Mouse (Mus musculus): Measurements from ENCODE around the gene Ttc28. TPM values are rescaled to one million over a fixed set of nuclear protein-coding genes. Genes with fewer than 3 reads are reported as not detected.

The Ttc28 gene
- polyA plus RNA-seq, 1 experiment from 2014 or later, result 17.6 TPM

GRCm38 (mm10) chr5:111263370-111263769, 383.8 kb downstream of the Ttc28 start:
- no peak for ATAC-seq (ENCODE audit: insufficient number of reproducible peaks, insufficient read depth, low FRiP score, low TSS enrichment, low read depth)
- Histone ChIP-seq H3K27me3 (no peaks in the 10 kb centered on the region), H3K4me3 (no peak overlapping the region), H3K4me2 (peak overlapping the region; percentile 12; the same call in 1 of the 2 replicates), H3K36me3 (peaks cover 46% of the 10 kb centered on the region), H3K9ac (no peak overlapping the region), H3K4me1 (peaks cover 25% of the 10 kb centered on the region), H3K9me3 (peaks cover 6% of the 10 kb centered on the region; the same call in 1 of the 2 replicates), H3K27ac (0 out of 2 replicates have a peak overlapping the region, but pooled peaks have one; percentile 58)
- 27% methylated on average over 5 of the region's 5 CpGs for WGBS

DNA sequence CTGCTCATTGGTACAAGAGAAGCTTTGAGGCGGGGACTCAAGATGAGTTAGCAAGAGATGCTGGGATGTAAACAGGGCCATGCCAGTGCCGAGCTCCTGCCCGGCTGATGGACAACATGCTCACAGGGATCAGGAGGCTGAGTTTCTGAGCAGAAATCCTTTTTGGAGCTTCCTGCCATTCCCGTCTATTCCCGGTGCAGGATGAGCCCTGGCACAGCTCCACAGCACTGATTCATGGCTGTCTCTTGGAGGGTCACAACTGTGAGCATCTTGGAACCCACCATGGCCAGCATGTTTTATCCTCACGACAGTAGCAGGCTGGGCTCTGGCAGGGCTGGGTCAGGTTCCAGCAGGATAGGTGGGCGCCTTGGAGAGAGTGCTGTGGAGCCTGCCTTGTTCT, 384.9 kb downstream of the Ttc28 start:
- Histone ChIP-seq H3K9me3 (peaks cover 6% of the 10 kb centered on the region; the same call in 1 of the 2 replicates), H3K9ac (no peak overlapping the region), H3K27ac (no peak overlapping the region), H3K27me3 (no peaks in the 10 kb centered on the region), H3K4me1 (peaks cover 30% of the 10 kb centered on the region), H3K4me3 (no peak overlapping the region), H3K4me2 (no peak overlapping the region), H3K36me3 (peaks cover 54% of the 10 kb centered on the region)
- no peak for ATAC-seq (ENCODE audit: insufficient number of reproducible peaks, insufficient read depth, low FRiP score, low TSS enrichment, low read depth)
- WGBS, result 89% methylated on average over 7 of the region's 7 CpGs

- no peak overlapping the region for H3K27ac ChIP-seq
- H3K4me3 ChIP-seq, result no peak overlapping the region
- no peak overlapping the region for H3K9ac ChIP-seq
- H3K4me1 ChIP-seq, result peaks cover 39% of the 10 kb centered on the region
- 90% methylated on average over 5 of the region's 5 CpGs for WGBS
- ATAC-seq (ENCODE audit: insufficient number of reproducible peaks, insufficient read depth, low FRiP score, low TSS enrichment, low read depth), result no peak
- H3K27me3 ChIP-seq, result no peaks in the 10 kb centered on the region
- peaks cover 57% of the 10 kb centered on the region for H3K36me3 ChIP-seq
- H3K4me2 ChIP-seq, result no peak overlapping the region
- peaks cover 6% of the 10 kb centered on the region; the same call in 1 of the 2 replicates for H3K9me3 ChIP-seq
Observed at GRCm38 (mm10) chr5:111266658-111267057, 387.1 kb downstream of the Ttc28 start.

GRCm38 (mm10) chr5:111267100-111267499, 387.5 kb downstream of the Ttc28 start:
- peaks cover 35% of the 10 kb centered on the region for H3K4me1 ChIP-seq
- H3K9me3 ChIP-seq, result peaks cover 6% of the 10 kb centered on the region; the same call in 1 of the 2 replicates
- H3K36me3 ChIP-seq, result peaks cover 61% of the 10 kb centered on the region
- ATAC-seq (ENCODE audit: insufficient number of reproducible peaks, insufficient read depth, low FRiP score, low TSS enrichment, low read depth), result no peak
- no peak overlapping the region for H3K9ac ChIP-seq
- H3K4me3 ChIP-seq, result no peak overlapping the region
- no peak overlapping the region for H3K27ac ChIP-seq
- no peak overlapping the region for H3K4me2 ChIP-seq
- no peaks in the 10 kb centered on the region for H3K27me3 ChIP-seq
- 82% methylated on average over 3 of the region's 3 CpGs for WGBS

GRCm38 (mm10) chr5:111268852-111269251, 389.2 kb downstream of the Ttc28 start:
- H3K4me3 ChIP-seq, result no peak overlapping the region
- ATAC-seq (ENCODE audit: insufficient number of reproducible peaks, insufficient read depth, low FRiP score, low TSS enrichment, low read depth), result no peak
- H3K4me1 ChIP-seq, result peaks cover 19% of the 10 kb centered on the region
- no peak overlapping the region for H3K4me2 ChIP-seq
- no peak overlapping the region for H3K9ac ChIP-seq
- peaks cover 6% of the 10 kb centered on the region; the same call in 1 of the 2 replicates for H3K9me3 ChIP-seq
- no peaks in the 10 kb centered on the region for H3K27me3 ChIP-seq
- 16% methylated on average over 2 of the region's 2 CpGs for WGBS
- no peak overlapping the region for H3K27ac ChIP-seq
- H3K36me3 ChIP-seq, result peaks cover 69% of the 10 kb centered on the region

GRCm38 (mm10) chr5:111269613-111270205, 390.1 kb downstream of the Ttc28 start:
- no peak overlapping the region for H3K9ac ChIP-seq
- 59% methylated on average over 6 of the region's 6 CpGs for WGBS
- H3K4me3 ChIP-seq, result no peak overlapping the region
- H3K27me3 ChIP-seq, result no peaks in the 10 kb centered on the region
- H3K36me3 ChIP-seq, result peaks cover 72% of the 10 kb centered on the region
- H3K4me1 ChIP-seq, result peaks cover 19% of the 10 kb centered on the region
- no peak overlapping the region for H3K4me2 ChIP-seq
- peaks cover 6% of the 10 kb centered on the region; the same call in 1 of the 2 replicates for H3K9me3 ChIP-seq
- no peak overlapping the region for H3K27ac ChIP-seq
- ATAC-seq (ENCODE audit: insufficient number of reproducible peaks, insufficient read depth, low FRiP score, low TSS enrichment, low read depth), result no peak

DNA sequence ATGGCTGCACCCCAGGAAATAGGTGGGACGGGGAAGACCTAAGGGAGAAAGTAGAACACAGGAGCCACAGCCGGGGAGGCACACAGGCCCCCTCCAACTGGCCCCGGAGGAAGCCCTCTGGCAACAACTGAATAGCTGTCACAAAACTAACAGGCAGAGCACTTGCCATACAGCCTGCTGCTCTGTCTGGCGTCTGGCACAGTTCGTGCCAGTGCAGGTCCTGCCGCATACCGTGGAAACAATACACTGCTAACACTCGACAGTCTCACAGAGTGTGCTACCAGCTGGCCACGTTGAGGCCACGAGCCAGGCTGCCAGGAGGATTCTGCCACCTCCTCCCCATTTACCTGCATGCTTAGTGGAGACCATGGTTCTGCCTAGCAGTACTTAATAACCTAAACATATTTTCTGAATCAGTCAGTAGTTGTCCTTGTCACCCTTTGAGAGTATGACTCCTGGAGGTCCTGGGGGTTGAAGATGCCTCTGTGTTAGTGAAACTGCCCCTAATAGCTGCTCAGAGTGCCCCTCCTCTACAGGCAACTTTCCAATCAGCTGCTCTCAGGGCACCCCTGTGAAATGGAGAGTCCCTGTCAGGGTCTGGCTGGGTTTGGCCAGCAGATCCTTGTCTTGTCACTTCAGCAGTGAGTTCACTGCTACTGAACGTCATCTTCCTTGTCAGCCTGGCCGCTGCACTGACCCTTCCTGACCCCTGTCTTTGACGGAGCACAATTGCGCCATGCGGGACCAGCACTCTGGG, 390.8 kb downstream of the Ttc28 start:
- no peak overlapping the region for H3K27ac ChIP-seq
- H3K9me3 ChIP-seq, result peaks cover 6% of the 10 kb centered on the region; the same call in 1 of the 2 replicates
- H3K27me3 ChIP-seq, result no peaks in the 10 kb centered on the region
- no peak overlapping the region for H3K4me2 ChIP-seq
- peaks cover 19% of the 10 kb centered on the region for H3K4me1 ChIP-seq
- 60% methylated on average over 15 of the region's 15 CpGs for WGBS
- ATAC-seq (ENCODE audit: insufficient number of reproducible peaks, insufficient read depth, low FRiP score, low TSS enrichment, low read depth), result no peak
- peaks cover 68% of the 10 kb centered on the region for H3K36me3 ChIP-seq
- 0 out of 2 replicates have a peak overlapping the region, but pooled peaks have one; percentile 37 for H3K9ac ChIP-seq
- no peak overlapping the region for H3K4me3 ChIP-seq

- Histone ChIP-seq H3K4me3 (no peak overlapping the region), H3K4me2 (no peak overlapping the region), H3K9me3 (no peaks in the 10 kb centered on the region), H3K27me3 (no peaks in the 10 kb centered on the region), H3K4me1 (peaks cover 19% of the 10 kb centered on the region), H3K27ac (no peak overlapping the region), H3K36me3 (peaks cover 71% of the 10 kb centered on the region), H3K9ac (no peak overlapping the region)
- peak; percentile 28; the same call in 1 of the 2 replicates for ATAC-seq (ENCODE audit: insufficient number of reproducible peaks, insufficient read depth, low FRiP score, low TSS enrichment, low read depth)
- WGBS, result 19% methylated on average over 10 of the region's 10 CpGs
Observed at GRCm38 (mm10) chr5:111273589-111273988, 394.0 kb downstream of the Ttc28 start.

GRCm38 (mm10) chr5:111274948-111275347, 395.3 kb downstream of the Ttc28 start:
- Histone ChIP-seq H3K4me3 (no peak overlapping the region), H3K27me3 (no peaks in the 10 kb centered on the region), H3K4me2 (no peak overlapping the region), H3K27ac (no peak overlapping the region), H3K4me1 (peaks cover 13% of the 10 kb centered on the region), H3K9me3 (no peaks in the 10 kb centered on the region), H3K36me3 (peaks cover 75% of the 10 kb centered on the region), H3K9ac (no peak overlapping the region; the same call in 1 of the 2 replicates)
- 61% methylated on average over 5 of the region's 5 CpGs for WGBS
- no peak for ATAC-seq (ENCODE audit: insufficient number of reproducible peaks, insufficient read depth, low FRiP score, low TSS enrichment, low read depth)

DNA sequence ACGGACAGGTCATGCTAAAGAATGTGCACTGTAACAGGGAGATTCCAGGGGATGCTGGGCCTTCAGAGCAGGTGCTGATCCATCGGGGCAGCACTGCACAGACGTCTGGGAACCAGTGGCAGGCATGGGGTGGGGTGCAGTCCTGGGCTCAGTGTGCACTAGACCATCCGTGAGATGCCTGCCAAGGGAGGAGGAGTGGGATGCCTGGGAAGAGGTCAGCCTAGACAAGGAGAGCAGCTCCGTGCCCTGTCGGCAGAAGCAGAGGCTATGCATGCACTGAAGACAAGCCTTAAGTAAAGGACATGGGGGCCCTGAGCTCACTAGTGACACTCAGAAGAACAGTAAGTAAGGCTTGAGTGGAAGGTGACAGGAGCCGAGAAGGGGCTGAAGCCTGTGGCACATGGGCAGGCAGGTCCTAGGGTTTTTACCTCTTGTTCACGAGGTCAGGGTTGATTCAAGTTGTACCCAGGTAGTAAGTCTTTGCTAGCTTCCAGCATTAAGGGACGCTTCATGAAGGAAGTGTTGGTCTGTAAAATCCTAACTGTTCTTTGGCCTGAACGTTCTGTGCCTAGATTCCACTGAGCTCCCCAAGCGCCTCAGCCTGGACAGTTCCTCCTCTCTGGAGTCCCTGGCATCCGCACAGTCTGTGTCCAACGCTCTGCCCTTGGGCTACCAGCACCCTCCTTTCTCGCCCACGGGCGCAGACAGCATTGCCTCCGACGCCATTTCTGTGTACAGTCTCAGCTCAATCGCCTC, 405.0 kb downstream of the Ttc28 start:
- Histone ChIP-seq H3K27ac (no peak overlapping the region), H3K4me2 (no peak overlapping the region), H3K9me3 (no peaks in the 10 kb centered on the region), H3K4me3 (no peak overlapping the region), H3K4me1 (no peaks in the 10 kb centered on the region), H3K27me3 (no peaks in the 10 kb centered on the region), H3K9ac (0 out of 2 replicates have a peak overlapping the region, but pooled peaks have one; percentile 2), H3K36me3 (peaks cover 91% of the 10 kb centered on the region)
- no peak for ATAC-seq (ENCODE audit: insufficient number of reproducible peaks, insufficient read depth, low FRiP score, low TSS enrichment, low read depth)
- WGBS, result 81% methylated on average over 19 of the region's 19 CpGs

GRCm38 (mm10) chr5:111287571-111287970, 408.0 kb downstream of the Ttc28 start:
- Histone ChIP-seq H3K27ac (no peak overlapping the region), H3K9ac (no peak overlapping the region), H3K4me2 (no peak overlapping the region), H3K4me3 (no peak overlapping the region), H3K4me1 (peaks cover 7% of the 10 kb centered on the region; the same call in 1 of the 2 replicates), H3K36me3 (peaks cover 61% of the 10 kb centered on the region), H3K27me3 (no peaks in the 10 kb centered on the region), H3K9me3 (no peaks in the 10 kb centered on the region)
- 68% methylated on average over 5 of the region's 5 CpGs for WGBS
- ATAC-seq (ENCODE audit: insufficient number of reproducible peaks, insufficient read depth, low FRiP score, low TSS enrichment, low read depth), result no peak

Data from embryonic facial prominence, embryonic 13.5 days (tissue).